Mouse (Mus musculus) forebrain, embryonic 12.5 days (tissue): ENCODE results near the gene Cytl1. TPM values are rescaled to one million over a fixed set of nuclear protein-coding genes. Genes with fewer than 3 reads are reported as not detected.

Source experiments
- ATAC-seq: fragments of 200-750 bp; cut with Nextera tagmentation; 2 replicates; pipeline ENCODE4 v1.8.0; 2017; ENCODE audit warnings: moderate TSS enrichment; ENCODE audit not compliant: low FRiP score
- H3K27ac ChIP-seq: fragments of 300-500 bp; sonication (generic); 2 replicates; pipeline ENCODE4 v1.5.1; 2016; ENCODE audit warnings: mild to moderate bottlenecking
- H3K27me3 ChIP-seq: fragments of 300-500 bp; sonication (generic); 2 replicates; pipeline ENCODE4 v1.6.1; 2016; ENCODE audit warnings: mild to moderate bottlenecking
- H3K36me3 ChIP-seq: fragments of 300-500 bp; sonication (generic); replicated peaks from 2 replicates; pipeline ENCODE4 v1.6.1; 2016; ENCODE audit warnings: mild to moderate bottlenecking
- H3K4me1 ChIP-seq: fragments of 300-500 bp; sonication (generic); 2 replicates; pipeline ENCODE4 v1.6.1; 2016
- H3K4me2 ChIP-seq: fragments of 300-500 bp; sonication (generic); 2 replicates; pipeline ENCODE4 v1.6.1; 2016; ENCODE audit warnings: mild to moderate bottlenecking, moderate library complexity
- H3K4me3 ChIP-seq: fragments of 300-500 bp; sonication (generic); replicated peaks from 2 replicates; pipeline ENCODE4 v1.5.1; 2016; ENCODE audit warnings: mild to moderate bottlenecking
- H3K9ac ChIP-seq: fragments of 300-500 bp; sonication (generic); 2 replicates; pipeline ENCODE4 v1.6.1; 2016; ENCODE audit warnings: mild to moderate bottlenecking
- H3K9me3 ChIP-seq: fragments of 300-500 bp; sonication (generic); 2 replicates; pipeline ENCODE4 v1.6.1; 2016
- WGBS: fragments of 180-500 bp; shearing (Covaris S2); methylation state at CpG from one replicate; pipeline ENCODE4 v1.1.7; 2016; 5-methylcytosine and 5-hydroxymethylcytosine counted together
- polyA plus RNA-seq: library from polyadenylated mRNA; unstranded; fragments of >200 nt; fragmentation: Nextera tagmentation; extraction: Ambion mirVana; gene quantifications from 2 replicates; pipeline ENCODE4 v1.2.1, GENCODE M21; 2016

The Cytl1 gene
- 0.62 and 0.66 TPM in 2 replicates for polyA plus RNA-seq

- Histone ChIP-seq H3K4me3 (no peak within 1 kb of the TSS), H3K9me3 (no peaks in the 10 kb centered on the region), H3K4me2 (no peak within 1 kb of the TSS), H3K27me3 (no peaks in the 10 kb centered on the region; the same call in 1 of the 2 replicates), H3K36me3 (no peaks in the 10 kb centered on the region), H3K9ac (no peak within 1 kb of the TSS), H3K4me1 (0 out of 2 replicates have a peak, but pooled peaks cover 3% of the 10 kb centered on the region), H3K27ac (no peak within 1 kb of the TSS)
- ATAC-seq: no peak
- WGBS: 31% methylated on average over 5 of the region's 5 CpGs
Observed at GRCm38 (mm10) chr5:37735224-37735623, at the start of gene Cytl1. Gene Cytl1, plus strand, starts transcription at chr5:37735519.

GRCm38 (mm10) chr5:37692759-37693158, 42.6 kb upstream of the Cytl1 start:
- 87% methylated on average over 3 of the region's 3 CpGs for WGBS
- ATAC-seq: no peak
- H3K4me2 ChIP-seq: no peak overlapping the region

DNA sequence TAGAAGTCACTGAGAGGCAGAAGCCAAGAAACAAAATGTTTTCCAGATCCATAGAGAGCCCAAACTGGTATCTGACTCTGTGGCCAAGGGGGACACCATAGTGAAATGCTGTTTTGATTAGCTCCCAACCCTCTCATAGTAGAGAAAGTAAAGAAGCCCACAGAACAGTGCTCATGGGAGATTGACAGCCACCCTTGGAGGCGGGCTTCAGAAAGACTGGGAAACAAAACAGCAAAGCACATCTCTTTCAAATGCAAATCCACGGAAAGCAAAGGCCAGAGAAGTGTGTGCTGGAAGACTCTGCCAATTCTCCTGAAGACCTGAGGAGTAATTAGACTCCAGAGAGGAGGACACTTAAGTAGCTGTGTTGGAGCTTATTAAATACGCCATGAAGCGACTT, 39.5 kb upstream of the Cytl1 start:
- no peak overlapping the region for H3K27ac ChIP-seq
- WGBS: 10% methylated on average over 4 of the region's 4 CpGs
- H3K9me3 ChIP-seq: no peaks in the 10 kb centered on the region
- H3K27me3 ChIP-seq: 0 out of 2 replicates have a peak, but pooled peaks cover 3% of the 10 kb centered on the region
- no peaks in the 10 kb centered on the region for H3K36me3 ChIP-seq
- ATAC-seq: peak; percentile 51; the same call in 1 of the 2 replicates
- H3K4me1 ChIP-seq: peaks cover 15% of the 10 kb centered on the region
- no peak overlapping the region for H3K9ac ChIP-seq
- H3K4me2 ChIP-seq: no peak overlapping the region
- no peak overlapping the region for H3K4me3 ChIP-seq

More at GRCm38 (mm10) chr5:37692759-37693158, 42.6 kb upstream of the Cytl1 start:
- H3K9me3 ChIP-seq: no peaks in the 10 kb centered on the region
- H3K36me3 ChIP-seq: no peaks in the 10 kb centered on the region
- no peaks in the 10 kb centered on the region for H3K27me3 ChIP-seq
- no peak overlapping the region for H3K9ac ChIP-seq
- no peak overlapping the region for H3K4me3 ChIP-seq
- H3K27ac ChIP-seq: no peak overlapping the region
- peaks cover 15% of the 10 kb centered on the region for H3K4me1 ChIP-seq

DNA sequence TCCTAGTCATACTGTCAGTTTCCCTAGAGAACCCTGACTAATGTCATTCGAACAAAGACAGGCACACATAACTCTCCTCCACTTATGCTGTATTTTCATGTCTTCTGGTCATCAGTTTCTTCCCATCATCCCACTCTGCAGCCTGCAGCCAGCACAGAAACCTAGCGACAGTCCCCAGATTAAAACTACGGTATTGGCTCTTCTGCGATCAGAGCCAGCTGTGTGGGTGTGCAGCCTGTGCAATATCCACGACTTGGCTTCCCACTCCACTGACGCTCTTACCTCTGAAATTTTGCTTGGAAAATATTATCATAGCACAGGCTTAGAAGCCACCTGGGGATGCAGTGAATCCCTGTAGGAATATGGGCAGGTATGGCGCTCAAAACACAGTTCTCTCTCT, 38.0 kb upstream of the Cytl1 start:
- Histone ChIP-seq H3K9ac (no peak overlapping the region), H3K36me3 (no peaks in the 10 kb centered on the region), H3K4me2 (no peak overlapping the region), H3K4me1 (peaks cover 15% of the 10 kb centered on the region), H3K9me3 (no peaks in the 10 kb centered on the region), H3K4me3 (no peak overlapping the region), H3K27me3 (0 out of 2 replicates have a peak, but pooled peaks cover 3% of the 10 kb centered on the region), H3K27ac (no peak overlapping the region)
- 89% methylated on average over 7 of the region's 7 CpGs for WGBS
- ATAC-seq: no peak

DNA sequence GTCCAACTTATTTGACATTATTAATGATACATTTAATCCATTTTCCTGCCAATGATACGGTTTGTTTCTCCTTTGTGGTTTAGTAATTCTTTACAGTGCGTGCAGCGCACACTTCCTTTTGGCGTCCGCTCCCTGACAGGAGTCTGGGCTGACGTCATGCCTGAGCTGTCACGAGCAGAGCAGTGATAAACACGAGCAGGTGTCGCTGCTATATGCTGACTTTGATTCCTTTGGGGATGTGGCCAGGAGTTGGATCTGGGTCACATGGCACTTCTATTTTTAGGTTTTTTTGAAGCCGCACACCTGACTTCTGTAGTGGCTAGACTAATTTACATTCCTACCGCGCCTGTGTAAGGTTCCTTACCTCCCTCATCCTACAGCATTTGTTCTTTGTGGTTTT, 35.6 kb upstream of the Cytl1 start:
- 90% methylated on average over 12 of the region's 12 CpGs for WGBS
- H3K9ac ChIP-seq: no peak overlapping the region
- no peak overlapping the region for H3K27ac ChIP-seq
- no peak for ATAC-seq
- H3K4me1 ChIP-seq: peaks cover 15% of the 10 kb centered on the region
- no peaks in the 10 kb centered on the region for H3K36me3 ChIP-seq
- H3K27me3 ChIP-seq: 0 out of 2 replicates have a peak, but pooled peaks cover 3% of the 10 kb centered on the region
- H3K9me3 ChIP-seq: no peaks in the 10 kb centered on the region
- H3K4me3 ChIP-seq: no peak overlapping the region
- H3K4me2 ChIP-seq: no peak overlapping the region

DNA sequence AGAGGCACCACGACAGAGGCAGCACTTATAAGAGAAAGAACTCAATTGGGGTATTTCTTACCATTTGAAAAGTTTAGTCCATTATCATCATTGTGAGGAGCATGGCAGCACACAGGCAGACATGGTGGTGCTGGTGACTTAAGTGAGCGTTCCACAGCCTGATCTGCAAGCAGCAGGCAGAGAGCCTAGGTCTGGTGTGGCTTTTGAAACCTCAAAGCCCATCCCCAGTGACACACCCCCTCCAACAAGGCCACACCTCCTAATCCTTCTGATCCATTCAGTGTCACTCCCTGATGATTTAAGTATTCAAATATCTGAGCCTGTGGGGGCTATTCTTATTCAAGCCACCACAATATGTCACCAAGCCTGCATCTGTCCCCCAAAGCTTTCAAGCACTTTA, 30.4 kb upstream of the Cytl1 start:
- no peak for ATAC-seq

DNA sequence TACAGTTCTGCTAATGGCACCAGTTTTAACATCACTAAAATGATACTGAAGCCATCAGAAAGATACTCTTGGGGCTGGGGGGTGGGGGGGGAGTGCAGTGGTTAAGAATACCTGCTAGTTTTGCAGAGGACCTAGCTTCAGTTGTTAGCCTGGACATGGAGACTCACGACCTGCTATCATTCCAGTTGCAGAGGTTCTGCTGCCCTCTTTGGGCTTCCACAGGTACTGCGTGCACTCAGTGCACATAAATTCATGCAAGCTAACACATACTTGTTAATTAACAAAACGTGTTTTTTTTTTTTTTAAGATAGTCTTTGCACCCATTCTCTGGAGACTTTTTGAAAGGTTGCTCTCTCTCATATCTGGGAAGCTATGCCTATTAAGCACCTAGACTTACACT, 27.2 kb upstream of the Cytl1 start:
- no peak overlapping the region for H3K9ac ChIP-seq
- no peaks in the 10 kb centered on the region for H3K36me3 ChIP-seq
- H3K27ac ChIP-seq: no peak overlapping the region
- no peak overlapping the region for H3K4me3 ChIP-seq
- no peaks in the 10 kb centered on the region for H3K4me1 ChIP-seq
- H3K27me3 ChIP-seq: no peaks in the 10 kb centered on the region
- H3K4me2 ChIP-seq: no peak overlapping the region
- no peak for ATAC-seq
- peaks cover 5% of the 10 kb centered on the region for H3K9me3 ChIP-seq
- WGBS: 69% methylated on average over 3 of the region's 3 CpGs

More for the DNA sequence above, 30.4 kb upstream of the Cytl1 start:
- WGBS: 71% methylated on average over 2 of the region's 2 CpGs
- Histone ChIP-seq H3K9me3 (peaks cover 5% of the 10 kb centered on the region), H3K4me3 (no peak overlapping the region), H3K4me1 (no peaks in the 10 kb centered on the region), H3K36me3 (no peaks in the 10 kb centered on the region), H3K4me2 (no peak overlapping the region), H3K9ac (no peak overlapping the region), H3K27ac (no peak overlapping the region), H3K27me3 (no peaks in the 10 kb centered on the region)

GRCm38 (mm10) chr5:37709257-37709904, 25.9 kb upstream of the Cytl1 start:
- Histone ChIP-seq H3K27ac (no peak overlapping the region), H3K9ac (no peak overlapping the region), H3K4me1 (no peaks in the 10 kb centered on the region), H3K36me3 (no peaks in the 10 kb centered on the region), H3K9me3 (peaks cover 5% of the 10 kb centered on the region), H3K27me3 (no peaks in the 10 kb centered on the region), H3K4me2 (no peak overlapping the region), H3K4me3 (no peak overlapping the region)
- 86% methylated on average over 5 of the region's 5 CpGs for WGBS
- ATAC-seq: no peak

DNA sequence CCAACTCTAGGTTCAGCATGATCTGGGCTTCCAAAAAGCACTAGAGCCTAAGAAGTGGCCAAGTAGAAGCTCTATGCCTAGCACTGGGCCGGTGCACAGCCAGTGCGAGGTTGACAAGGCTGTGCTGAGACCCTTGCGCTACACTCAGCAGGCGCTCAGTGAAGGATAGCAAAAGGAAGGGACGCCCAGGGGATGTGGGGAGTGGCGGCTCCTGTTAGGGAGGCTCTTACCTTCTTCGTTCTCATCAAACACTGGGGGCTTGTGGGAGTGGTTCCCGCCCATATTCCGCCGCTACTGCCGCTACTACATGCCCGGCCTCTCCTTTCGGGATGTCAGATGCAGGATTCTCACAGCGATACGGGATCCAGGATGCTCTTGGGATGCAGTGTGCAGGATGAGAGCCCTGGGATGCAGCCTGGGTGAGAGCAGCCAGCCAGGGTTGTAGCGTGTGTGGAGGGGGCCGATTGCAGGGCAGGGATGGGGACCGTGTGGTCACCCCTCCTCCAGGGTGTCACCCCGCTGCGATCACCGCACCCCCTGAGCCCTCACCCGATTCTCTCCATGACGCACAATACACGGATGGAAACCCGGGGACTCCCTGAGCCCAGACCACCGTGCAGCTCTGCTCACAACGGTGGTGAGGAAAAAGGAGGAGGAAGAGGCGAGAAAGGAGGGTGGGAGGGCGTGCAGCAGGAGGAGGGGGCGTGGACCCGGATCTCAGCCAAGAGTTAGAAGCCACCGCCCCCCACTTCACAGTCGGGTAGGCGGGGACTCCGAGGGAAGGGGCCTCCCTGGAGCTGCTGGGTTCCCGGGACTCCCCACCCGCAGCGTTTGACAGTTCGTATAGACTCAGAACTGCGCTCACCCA, 18.6 kb upstream of the Cytl1 start, which contains the start of gene Stk32b:
TSS of gene Stk32b (minus strand) at position 667 of the 868 bp plus-strand sequence.
- Histone ChIP-seq H3K4me2 (peak within 1 kb of the TSS; percentile 72), H3K4me1 (peaks cover 5% of the 10 kb centered on the region), H3K36me3 (no peaks in the 10 kb centered on the region), H3K9ac (peak within 1 kb of the TSS; percentile 56), H3K27me3 (peaks cover 43% of the 10 kb centered on the region), H3K9me3 (no peaks in the 10 kb centered on the region), H3K27ac (peak within 1 kb of the TSS; percentile 54), H3K4me3 (peak within 1 kb of the TSS; percentile 45)
- ATAC-seq: peak; percentile 92
- under 1% methylated on average over 40 of the region's 40 CpGs for WGBS

GRCm38 (mm10) chr5:37717384-37717963, 17.8 kb upstream of the Cytl1 start:
- H3K27ac ChIP-seq: no peak overlapping the region; the same call in 1 of the 2 replicates
- peaks cover 43% of the 10 kb centered on the region for H3K27me3 ChIP-seq
- 0% methylated on average over 14 of the region's 14 CpGs for WGBS
- peak overlapping the region; percentile 56 for H3K9ac ChIP-seq
- peak overlapping the region; percentile 72 for H3K4me2 ChIP-seq
- no peaks in the 10 kb centered on the region for H3K9me3 ChIP-seq
- peaks cover 5% of the 10 kb centered on the region for H3K4me1 ChIP-seq
- ATAC-seq: peak; percentile 69
- H3K36me3 ChIP-seq: no peaks in the 10 kb centered on the region
- H3K4me3 ChIP-seq: peak overlapping the region; percentile 45

DNA sequence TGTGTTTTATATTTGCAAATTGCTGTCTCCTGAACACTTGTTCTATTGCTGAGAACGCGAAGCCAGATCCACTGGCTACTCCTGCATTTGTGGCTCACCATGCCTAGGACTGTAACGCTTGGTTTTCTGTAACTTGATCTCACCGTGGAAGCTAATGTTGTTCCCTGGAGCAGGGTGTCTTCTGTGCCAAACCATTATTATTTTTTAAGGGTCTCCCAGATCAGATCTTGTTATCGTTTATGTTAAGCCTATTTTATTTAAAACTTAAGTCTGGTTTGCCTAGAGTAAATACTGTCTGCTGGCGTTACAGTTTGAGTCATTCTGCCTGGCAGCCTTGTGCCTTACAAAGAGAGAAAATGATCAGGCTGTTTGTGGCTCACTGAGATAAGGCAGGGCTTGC, 14.6 kb upstream of the Cytl1 start:
- H3K9me3 ChIP-seq: no peaks in the 10 kb centered on the region
- ATAC-seq: no peak
- peaks cover 5% of the 10 kb centered on the region for H3K4me1 ChIP-seq
- H3K4me2 ChIP-seq: no peak overlapping the region
- H3K4me3 ChIP-seq: no peak overlapping the region
- H3K27me3 ChIP-seq: peaks cover 39% of the 10 kb centered on the region
- 51% methylated on average over 6 of the region's 6 CpGs for WGBS
- no peak overlapping the region for H3K9ac ChIP-seq
- H3K36me3 ChIP-seq: no peaks in the 10 kb centered on the region
- H3K27ac ChIP-seq: no peak overlapping the region; the same call in 1 of the 2 replicates
